Mouse (Mus musculus) kidney, postnatal 0 days (tissue): Measurements from ENCODE around the gene Acsl5. TPM values are rescaled to one million over a fixed set of nuclear protein-coding genes. Genes with fewer than 3 reads are reported as not detected.
A peak's percentile ranks its signal among the peaks of the same experiment; 100 is the strongest.

ENCODE experiments used
- ATAC-seq: fragments of 200-750 bp; cut with Nextera tagmentation; replicated peaks from 2 replicates; pipeline ENCODE4 v1.8.0; 2017; ENCODE audit warnings: low read depth, moderate number of reproducible peaks, moderate TSS enrichment, moderate library complexity; ENCODE audit not compliant: low FRiP score
- DNase-seq: peaks from one replicate; pipeline ENCODE4 v3.0.0-alpha.2; 2016; ENCODE audit warnings: low spot score
- H3K27ac ChIP-seq: fragments of 300-500 bp; sonication (generic); 2 replicates; pipeline ENCODE4 v1.5.1; 2014; ENCODE audit warnings: mild to moderate bottlenecking
- H3K27me3 ChIP-seq: fragments of 300-500 bp; sonication (generic); 2 replicates; pipeline ENCODE4 v1.6.1; 2014; ENCODE audit warnings: low read length, mixed read lengths; ENCODE audit not compliant: insufficient read depth
- H3K36me3 ChIP-seq: fragments of 300-500 bp; sonication (generic); 2 replicates; pipeline ENCODE4 v1.6.1; 2014; ENCODE audit warnings: low read length, mixed read lengths; ENCODE audit not compliant: insufficient read depth
- H3K4me1 ChIP-seq: fragments of 300-500 bp; sonication (generic); replicated peaks from 2 replicates; pipeline ENCODE4 v1.6.1; 2014; ENCODE audit warnings: antibody characterized with exemption, low read length, mixed read lengths; ENCODE audit not compliant: insufficient read depth
- H3K4me2 ChIP-seq: fragments of 300-500 bp; sonication (generic); 2 replicates; pipeline ENCODE4 v1.6.1; 2014; ENCODE audit warnings: mild to moderate bottlenecking, low read length, moderate library complexity, mixed read lengths
- H3K4me3 ChIP-seq: fragments of 300-500 bp; sonication (generic); replicated peaks from 2 replicates; pipeline ENCODE4 v1.5.1; 2014; ENCODE audit warnings: low read depth, low read length
- H3K9ac ChIP-seq: fragments of 300-500 bp; sonication (generic); 2 replicates; pipeline ENCODE4 v1.6.1; 2014; ENCODE audit warnings: low read depth, low read length
- H3K9me3 ChIP-seq: fragments of 300-500 bp; sonication (generic); replicated peaks from 2 replicates; pipeline ENCODE4 v1.6.1; 2016; ENCODE audit warnings: low read length, inconsistent platforms, mixed read lengths
- CTCF ChIP-seq: IDR thresholded peaks from 2 replicates; pipeline ENCODE4 v1.5.1; 2016; ENCODE audit warnings: antibody characterized with exemption, low read depth, mild to moderate bottlenecking, moderate library complexity
- WGBS: fragments of 180-500 bp; shearing (Covaris S2); extraction: QIAGEN DNeasy Blood & Tissue Kit; methylation state at CpG from one replicate; pipeline ENCODE4 v1.1.7; 2014; 5-methylcytosine and 5-hydroxymethylcytosine counted together
- polyA plus RNA-seq: library from polyadenylated mRNA; unstranded; fragments of >200 nt; fragmentation: Nextera tagmentation; extraction: Ambion mirVana; gene quantifications from 2 replicates; pipeline ENCODE4 v1.2.1, GENCODE M21; 2015

The Acsl5 gene
- polyA plus RNA-seq, 1 experiment from 2014 or later, result 60.6 TPM

DNA sequence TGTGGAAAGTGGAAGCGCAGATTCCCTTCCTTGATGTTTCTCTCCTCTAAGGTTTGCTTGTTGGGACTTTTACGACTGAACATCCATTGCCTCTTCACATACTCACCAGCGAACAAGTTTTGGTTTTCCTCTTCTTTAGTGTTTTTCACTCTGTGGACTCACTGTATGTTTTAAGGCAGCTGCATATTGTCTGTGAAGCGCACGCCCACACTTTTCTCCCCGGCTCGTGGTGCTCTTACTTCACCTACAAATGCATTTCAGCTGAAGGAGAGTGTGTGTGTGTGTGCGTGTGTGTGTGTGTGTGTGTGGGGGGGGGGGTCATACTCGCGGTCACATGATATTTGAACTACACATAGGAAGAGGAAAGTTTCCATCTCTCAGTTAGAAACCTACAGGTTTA is 85.9 kb downstream of the Acsl5 start:
- TF ChIP-seq CTCF, result no peak
- Histone ChIP-seq H3K9me3 (no peaks in the 10 kb centered on the region), H3K27ac (no peak overlapping the region), H3K27me3 (no peaks in the 10 kb centered on the region), H3K4me3 (no peak overlapping the region), H3K36me3 (0 out of 2 replicates have a peak, but pooled peaks cover 3% of the 10 kb centered on the region), H3K9ac (no peak overlapping the region), H3K4me2 (no peak overlapping the region), H3K4me1 (no peaks in the 10 kb centered on the region)
- no peak for DNase-seq
- WGBS, result 83% methylated on average over 10 of the region's 10 CpGs
- ATAC-seq, result no peak

DNA sequence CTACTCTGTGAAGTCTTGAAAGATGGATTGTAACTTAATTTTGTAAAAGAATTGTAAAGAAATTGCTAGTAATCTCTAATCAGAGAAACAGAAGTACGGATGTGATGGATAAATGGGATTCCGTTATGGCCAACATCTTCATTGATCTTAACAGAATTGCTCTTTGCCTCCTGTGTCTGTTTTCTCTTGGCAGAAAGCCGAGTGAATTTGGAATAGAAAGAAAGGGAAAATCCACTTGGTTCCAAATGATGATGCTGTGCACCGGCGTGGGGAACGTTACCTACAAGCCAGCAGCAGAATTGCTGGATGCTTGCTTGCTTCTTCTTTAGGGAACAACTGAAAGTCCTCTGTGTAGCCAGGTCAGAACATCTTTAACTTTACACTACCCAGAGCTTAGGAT is 88.8 kb downstream of the Acsl5 start:
- ATAC-seq (no peak), DNase-seq (no peak)
- no peak for TF ChIP-seq CTCF
- H3K27me3 ChIP-seq, result no peaks in the 10 kb centered on the region
- H3K27ac ChIP-seq, result no peak overlapping the region
- H3K9ac ChIP-seq, result no peak overlapping the region
- H3K4me2 ChIP-seq, result no peak overlapping the region
- H3K4me3 ChIP-seq, result no peak overlapping the region
- H3K4me1 ChIP-seq, result no peaks in the 10 kb centered on the region
- H3K36me3 ChIP-seq, result 0 out of 2 replicates have a peak, but pooled peaks cover 3% of the 10 kb centered on the region
- 91% methylated on average over 6 of the region's 6 CpGs for WGBS
- no peaks in the 10 kb centered on the region for H3K9me3 ChIP-seq

DNA sequence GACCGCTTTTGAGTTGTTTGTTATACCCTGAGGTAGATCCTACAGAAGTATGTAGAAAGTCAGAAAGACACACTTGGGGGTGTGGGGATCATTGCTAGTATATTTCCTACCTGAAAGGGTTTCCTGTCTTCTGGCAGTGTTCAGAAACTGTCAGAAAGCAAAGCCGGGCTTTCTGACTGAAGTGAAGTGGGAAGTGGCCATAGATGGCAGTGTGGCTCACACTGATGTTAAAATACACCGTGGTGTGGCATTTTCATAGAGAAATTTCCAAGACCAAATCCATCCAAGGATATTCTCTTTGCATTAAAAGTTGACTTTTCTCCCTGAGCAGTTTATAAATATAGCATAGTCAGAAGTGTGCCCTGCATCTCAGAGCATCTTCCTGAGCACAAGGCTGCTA is 89.6 kb downstream of the Acsl5 start:
- Histone ChIP-seq H3K36me3 (0 out of 2 replicates have a peak, but pooled peaks cover 3% of the 10 kb centered on the region), H3K9ac (no peak overlapping the region), H3K9me3 (no peaks in the 10 kb centered on the region), H3K4me2 (no peak overlapping the region), H3K27me3 (no peaks in the 10 kb centered on the region), H3K4me3 (no peak overlapping the region), H3K27ac (no peak overlapping the region), H3K4me1 (no peaks in the 10 kb centered on the region)
- TF ChIP-seq CTCF, result peak; percentile 34; the same call in 1 of the 2 replicates
- no peak for ATAC-seq
- 69% methylated on average over 3 of the region's 3 CpGs for WGBS
- no peak for DNase-seq

DNA sequence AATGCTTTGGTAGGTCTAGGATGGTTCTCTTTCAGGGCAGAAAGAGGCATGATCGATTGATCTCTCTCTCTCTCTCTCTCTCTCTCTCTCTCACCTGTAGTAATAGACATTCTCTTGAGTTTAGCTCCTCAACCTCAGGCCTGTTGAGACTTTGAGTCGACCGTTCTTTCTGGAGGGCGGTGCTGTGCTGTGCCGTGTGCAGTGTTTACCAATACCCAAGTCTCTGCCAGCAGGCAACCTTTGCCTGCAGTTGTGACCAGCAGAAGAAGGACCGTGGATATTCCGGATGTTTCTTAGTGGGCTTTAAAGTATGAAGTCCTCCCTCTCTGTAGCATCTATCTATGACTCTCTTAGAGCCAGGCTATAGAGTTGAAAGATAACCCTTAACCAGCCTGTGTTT is 90.7 kb downstream of the Acsl5 start:
- DNase-seq, result no peak

DNA sequence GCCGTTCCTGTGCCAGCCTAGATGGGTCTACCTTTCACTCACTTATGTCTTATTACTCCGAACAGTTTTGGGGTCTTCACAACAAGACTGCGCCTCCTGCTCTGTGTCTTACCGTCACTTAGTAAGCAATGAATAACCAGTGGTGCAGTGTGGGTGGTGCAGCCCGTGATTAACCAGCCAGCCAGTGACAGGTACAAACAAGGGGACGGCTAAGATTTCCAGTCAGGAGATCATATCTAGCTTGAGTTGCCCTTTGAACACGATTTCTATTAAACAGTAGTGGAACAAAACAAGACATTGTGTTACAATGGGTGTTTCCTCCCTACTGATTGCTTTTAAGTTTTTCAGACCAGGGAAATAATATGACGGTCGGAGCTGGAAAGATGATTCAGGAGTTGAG is 91.5 kb downstream of the Acsl5 start:
- ATAC-seq, result no peak
- WGBS, result 70% methylated on average over 9 of the region's 9 CpGs
- Histone ChIP-seq H3K4me1 (no peaks in the 10 kb centered on the region), H3K27me3 (no peaks in the 10 kb centered on the region), H3K4me3 (no peak overlapping the region), H3K27ac (no peak overlapping the region), H3K9ac (no peak overlapping the region), H3K4me2 (no peak overlapping the region), H3K36me3 (no peaks in the 10 kb centered on the region), H3K9me3 (no peaks in the 10 kb centered on the region)
- no peak for TF ChIP-seq CTCF
- peak; percentile 19 for DNase-seq

More for the DNA sequence above, 90.7 kb downstream of the Acsl5 start:
- ATAC-seq, result no peak
- Histone ChIP-seq H3K27me3 (no peaks in the 10 kb centered on the region), H3K9me3 (no peaks in the 10 kb centered on the region), H3K4me1 (no peaks in the 10 kb centered on the region), H3K4me3 (no peak overlapping the region), H3K4me2 (no peak overlapping the region), H3K9ac (no peak overlapping the region), H3K27ac (no peak overlapping the region), H3K36me3 (no peaks in the 10 kb centered on the region)
- TF ChIP-seq CTCF, result no peak
- 89% methylated on average over 7 of the region's 7 CpGs for WGBS

Other genes with a start within 250 kb of the Acsl5 start
- 16.6 and 17.3 TPM in 2 replicates for gene Gpam, start 124.7 kb upstream of the Acsl5 start, polyA plus RNA-seq
- gene Tectb, start 71.2 kb upstream of the Acsl5 start, polyA plus RNA-seq, result 0.05 TPM in 1 of 2 replicates, not detected in the other
- 0.34 and 0.36 TPM in 2 replicates for gene Gucy2g, start 10.7 kb upstream of the Acsl5 start, polyA plus RNA-seq
- 79.9 and 92.8 TPM in 2 replicates for gene Zdhhc6, start 64.1 kb downstream of the Acsl5 start, polyA plus RNA-seq
- 22.4 and 24.5 TPM in 2 replicates for gene Vti1a, start 64.4 kb downstream of the Acsl5 start, polyA plus RNA-seq